Mouse (Mus musculus): ENCODE results near the gene Ints2. TPM values are rescaled to one million over a fixed set of nuclear protein-coding genes. Genes with fewer than 3 reads are reported as not detected.
"Not testable (repeated sequence)": the region's sequence is repeated elsewhere in the genome, so short reads cannot be mapped to it uniquely, and the experiment has no call there.

Gene Ints2
- 1 to 10 TPM; 5.2 to 7.5 TPM for total RNA-seq (2021)
- 3.2 and 5.7 TPM in 2 replicates for polyA plus RNA-seq (2012; rRNA removed)
- long read RNA-seq, full-length matches to known transcripts, result 3 of 4 reads
- long read RNA-seq, partial matches to known transcripts, result 0 of 4 reads
- long read RNA-seq, other reads (novel, unspliced or antisense), result 1 of 4 reads

DNA sequence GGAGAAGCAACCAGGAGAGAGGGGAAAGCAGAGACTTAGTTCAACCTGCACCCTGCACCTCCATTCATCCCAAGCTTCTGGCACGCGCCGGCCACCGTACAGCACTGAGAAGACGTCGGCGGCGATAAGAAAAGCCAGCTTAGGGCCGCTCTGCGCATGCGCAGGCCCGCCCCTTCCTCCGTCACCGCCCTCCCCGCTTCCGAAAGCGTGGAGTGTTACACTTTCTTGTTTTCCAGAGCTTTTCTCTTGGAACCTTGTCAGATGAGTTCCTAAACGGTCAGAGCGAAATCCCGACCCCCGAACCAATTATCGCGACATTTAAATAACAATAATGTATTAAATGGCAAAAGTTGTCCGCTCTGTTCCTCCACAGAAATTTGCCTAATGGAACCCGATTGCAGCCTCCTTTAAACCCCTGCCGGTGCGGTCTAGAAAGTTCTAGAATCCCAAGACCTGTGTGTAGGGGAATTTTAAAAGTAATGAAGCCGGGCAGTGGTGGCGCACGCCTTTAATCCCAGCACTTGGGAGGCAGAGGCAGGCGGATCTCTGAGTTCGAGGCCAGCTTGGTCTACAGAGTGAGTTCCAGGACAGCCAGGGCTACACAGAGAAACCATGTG lies at the start of gene Ints2:
Gene Ints2 (minus strand): TSS at position 116 of the 617 bp plus-strand sequence.
- peak within 1 kb of the TSS; percentile 67 for H3K4me3 ChIP-seq
- H3K36me3 ChIP-seq (ENCODE audit: control insufficient read depth, insufficient read depth, low read length), result no peaks in the 10 kb centered on the region
- peaks cover 1% of the 10 kb centered on the region; the same call in 1 of the 2 replicates for H3K4me1 ChIP-seq (ENCODE audit: control insufficient read depth, insufficient read depth, low read length)
- intact Hi-C loops (cut with DNase I), result loop anchor here (1.0 to 5.0 kb wide), 2 partner anchors 55 to 101 kb away; partner anchors contain the start of gene Brip1
- peak within 1 kb of the TSS; percentile 89 for H3K27ac ChIP-seq
- peak within 1 kb of the TSS; percentile 71 for H3K9ac ChIP-seq (ENCODE audit: low read depth, low read length)
- DNase-seq, result peak; percentile 94 to 96
- peak; percentile 94 for TF ChIP-seq POLR2A (IDR thresholded peaks at IDR 0.05; ENCODE audit: insufficient read depth, low read depth, low read length)
- TF ChIP-seq CTCF (IDR thresholded peaks at IDR 0.05), result no peak
- TF ChIP-seq EP300 (IDR thresholded peaks at IDR 0.05; ENCODE audit: insufficient read depth, low read depth, low read length), result 0 out of 2 replicates have a peak, but pooled peaks have one; percentile 16
- H3K27me3 ChIP-seq (ENCODE audit: control insufficient read depth, insufficient read depth, low read length), result no peaks in the 10 kb centered on the region
- no peaks in the 10 kb centered on the region for H3K79me2 ChIP-seq (replicated peaks; ENCODE audit: control insufficient read depth, insufficient read depth, low read length)
- 4% methylated on average over 32 of the region's 32 CpGs for WGBS

DNA sequence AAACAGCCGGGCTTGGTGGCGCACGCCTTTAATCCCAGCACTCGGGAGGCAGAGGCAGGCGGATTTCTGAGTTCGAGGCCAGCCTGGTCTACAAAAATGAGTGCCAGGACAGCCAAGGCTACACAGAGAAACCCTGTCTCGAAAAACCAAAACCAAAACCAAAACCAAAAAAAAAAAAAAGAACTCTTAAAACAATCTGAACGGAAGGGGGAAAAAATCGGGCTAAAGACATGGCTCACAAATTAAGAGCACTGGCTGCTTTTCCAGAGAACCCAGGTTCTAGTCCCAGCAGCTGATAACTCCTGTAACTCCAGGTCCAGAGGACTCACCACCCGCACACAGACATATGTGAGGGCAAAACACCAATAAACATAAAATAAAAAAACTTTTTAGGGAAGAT lies 34.8 kb upstream of the Ints2 start:
- intact Hi-C loops (cut with DNase I), result not testable (repeated sequence)

DNA sequence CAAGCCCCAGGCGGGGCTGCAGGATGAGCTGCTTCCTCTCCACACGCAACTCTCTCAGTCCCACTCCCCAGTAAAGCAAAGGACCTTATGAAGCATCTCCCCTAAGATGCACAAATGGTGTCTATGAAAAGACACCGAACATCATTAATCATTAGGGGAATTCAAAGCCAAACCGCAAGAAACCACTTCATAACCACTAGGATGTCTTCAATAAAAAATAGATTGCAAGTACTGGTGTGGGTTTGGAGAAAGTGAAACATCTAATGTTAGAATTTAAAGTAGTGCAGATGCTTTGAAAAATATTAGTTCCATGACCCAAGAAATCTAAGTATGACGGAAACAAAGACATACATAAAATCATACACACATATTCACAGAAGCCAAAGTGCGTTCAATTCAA lies 34.3 kb upstream of the Ints2 start:
- WGBS, result 93% methylated on average over 6 of the region's 6 CpGs
- intact Hi-C loops (cut with DNase I), result no loop called here
- H3K4me3 ChIP-seq, result no peak overlapping the region

More for the DNA sequence above, 34.8 kb upstream of the Ints2 start:
- H3K27me3 ChIP-seq (ENCODE audit: control insufficient read depth, insufficient read depth, low read length); H3K27ac ChIP-seq; H3K9ac ChIP-seq (ENCODE audit: low read depth, low read length); H3K4me3 ChIP-seq; H3K79me2 ChIP-seq (replicated peaks; ENCODE audit: control insufficient read depth, insufficient read depth, low read length); H3K4me1 ChIP-seq (ENCODE audit: control insufficient read depth, insufficient read depth, low read length); DNase-seq: not testable (repeated sequence)
- WGBS, result 91% methylated on average over 10 of the region's 10 CpGs
- peaks cover 17% of the 10 kb centered on the region for H3K36me3 ChIP-seq (ENCODE audit: control insufficient read depth, insufficient read depth, low read length)

DNA sequence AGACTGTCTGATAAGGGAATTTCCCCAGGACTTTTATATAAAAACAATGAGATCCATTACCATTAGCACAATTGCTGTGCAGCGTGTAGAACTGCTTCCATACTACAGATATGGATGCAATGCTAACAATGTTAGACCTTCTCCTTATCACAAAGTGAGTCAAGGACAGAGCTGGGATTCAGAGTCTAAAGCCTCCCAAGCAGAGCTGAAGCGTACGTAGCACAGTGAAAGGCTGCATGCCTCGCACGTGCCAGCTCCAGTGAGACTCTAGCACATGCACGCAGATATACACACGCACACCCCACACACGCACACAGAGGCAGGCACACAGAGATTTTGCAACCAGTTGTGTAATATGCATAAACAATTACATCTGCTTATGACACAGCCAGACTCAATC lies 28.4 kb upstream of the Ints2 start:
- H3K36me3 ChIP-seq (ENCODE audit: control insufficient read depth, insufficient read depth, low read length), result peaks cover 13% of the 10 kb centered on the region
- intact Hi-C loops (cut with DNase I), result loop anchor here (5.0 kb wide), 1 partner anchor 72 kb away; the partner anchor contains the start of gene Med13
- H3K9ac ChIP-seq (ENCODE audit: low read depth, low read length), result no peak overlapping the region
- no peaks in the 10 kb centered on the region for H3K79me2 ChIP-seq (replicated peaks; ENCODE audit: control insufficient read depth, insufficient read depth, low read length)
- peak in 1 of 2 experiments; percentile 6 for DNase-seq
- no peak overlapping the region for H3K27ac ChIP-seq
- 49% methylated on average over 8 of the region's 8 CpGs for WGBS
- no peaks in the 10 kb centered on the region for H3K27me3 ChIP-seq (ENCODE audit: control insufficient read depth, insufficient read depth, low read length)
- no peak overlapping the region for H3K4me3 ChIP-seq
- peaks cover 2% of the 10 kb centered on the region for H3K4me1 ChIP-seq (ENCODE audit: control insufficient read depth, insufficient read depth, low read length)
- TF ChIP-seq POLR2A (IDR thresholded peaks at IDR 0.05; ENCODE audit: insufficient read depth, low read depth, low read length) (no peak), CTCF (IDR thresholded peaks at IDR 0.05) (no peak), EP300 (IDR thresholded peaks at IDR 0.05; ENCODE audit: insufficient read depth, low read depth, low read length) (no peak)

More for the DNA sequence above, 34.3 kb upstream of the Ints2 start:
- Histone ChIP-seq H3K79me2 (replicated peaks; ENCODE audit: control insufficient read depth, insufficient read depth, low read length) (no peaks in the 10 kb centered on the region; the same call in 1 of the 2 replicates), H3K4me1 (ENCODE audit: control insufficient read depth, insufficient read depth, low read length) (no peaks in the 10 kb centered on the region), H3K9ac (ENCODE audit: low read depth, low read length) (no peak overlapping the region), H3K36me3 (ENCODE audit: control insufficient read depth, insufficient read depth, low read length) (peaks cover 12% of the 10 kb centered on the region), H3K27ac (no peak overlapping the region), H3K27me3 (ENCODE audit: control insufficient read depth, insufficient read depth, low read length) (no peaks in the 10 kb centered on the region)
- TF ChIP-seq CTCF (IDR thresholded peaks at IDR 0.05) (no peak), EP300 (IDR thresholded peaks at IDR 0.05; ENCODE audit: insufficient read depth, low read depth, low read length) (no peak), POLR2A (IDR thresholded peaks at IDR 0.05; ENCODE audit: insufficient read depth, low read depth, low read length) (no peak)
- DNase-seq, result no peak

DNA sequence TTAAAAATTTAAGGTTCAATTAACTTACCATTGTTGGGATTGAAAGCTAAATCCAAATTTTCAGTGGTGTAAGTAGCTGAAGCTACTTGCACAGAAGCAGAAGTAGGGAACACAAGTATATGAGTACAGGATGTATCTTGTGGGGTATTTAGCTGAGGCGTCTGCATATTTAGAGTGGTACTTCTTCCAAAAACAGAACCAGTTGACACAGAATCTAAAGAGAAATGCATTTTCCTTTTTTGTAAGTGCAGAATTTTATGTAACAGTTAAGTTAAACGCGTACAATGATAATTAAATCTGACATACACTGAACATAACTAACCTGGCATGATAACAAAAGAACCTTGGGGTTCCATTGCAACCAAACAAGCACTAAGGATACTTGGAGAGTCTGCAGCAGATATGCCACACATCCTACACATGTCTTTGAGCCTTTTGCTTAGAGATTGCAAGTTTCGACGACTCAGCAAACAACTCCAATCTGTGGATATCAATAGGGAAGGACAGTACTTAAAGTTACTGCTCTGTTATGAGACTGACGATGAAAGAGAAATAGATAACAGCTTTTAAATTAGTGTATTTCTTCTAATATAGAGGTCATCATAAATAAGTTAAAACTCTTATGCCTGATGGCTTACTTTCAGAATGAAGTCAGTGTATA lies 21.2 kb upstream of the Ints2 start:
- whole genome bisulfite sequencing, result 93% methylated on average over 6 of the region's 6 CpGs
- no peak overlapping the region for H3K4me3 ChIP-seq
- DNase-seq, result no peak
- TF ChIP-seq CTCF (IDR thresholded peaks at IDR 0.05), result no peak
- TF ChIP-seq EP300 (IDR thresholded peaks at IDR 0.05; ENCODE audit: insufficient read depth, low read depth, low read length), result no peak
- no peak for TF ChIP-seq POLR2A (IDR thresholded peaks at IDR 0.05; ENCODE audit: insufficient read depth, low read depth, low read length)
- no peaks in the 10 kb centered on the region for H3K79me2 ChIP-seq (replicated peaks; ENCODE audit: control insufficient read depth, insufficient read depth, low read length)
- no peak overlapping the region for H3K27ac ChIP-seq
- intact Hi-C loops (cut with DNase I), result loop anchor here (10.0 kb wide), 1 partner anchor 216 kb away; no protein-coding TSS in a partner anchor
- H3K9ac ChIP-seq (ENCODE audit: low read depth, low read length), result no peak overlapping the region
- no peaks in the 10 kb centered on the region for H3K27me3 ChIP-seq (ENCODE audit: control insufficient read depth, insufficient read depth, low read length)
- no peaks in the 10 kb centered on the region for H3K4me1 ChIP-seq (ENCODE audit: control insufficient read depth, insufficient read depth, low read length)
- H3K36me3 ChIP-seq (ENCODE audit: control insufficient read depth, insufficient read depth, low read length), result peaks cover 4% of the 10 kb centered on the region
